Mouse (Mus musculus): ENCODE measurements around the gene Gm21969. TPM values are rescaled to one million over a fixed set of nuclear protein-coding genes. Genes with fewer than 3 reads are reported as not detected.
A peak's percentile ranks its signal among the peaks of the same experiment; 100 is the strongest.

Gm21969 gene
- polyA plus RNA-seq, 1 experiment from 2014 or later: not detected

GRCm38 (mm10) chr4:139606732-139607131, 3.7 kb downstream of the Gm21969 start:
- no peaks in the 10 kb centered on the region for H3K9me3 ChIP-seq
- no peak for ATAC-seq (ENCODE audit: low FRiP score, low read depth)
- H3K27ac ChIP-seq: no peak overlapping the region
- peaks cover 38% of the 10 kb centered on the region for H3K36me3 ChIP-seq
- WGBS: 93% methylated on average over 5 of the region's 5 CpGs
- no peak overlapping the region for H3K4me2 ChIP-seq (replicated peaks)
- H3K4me3 ChIP-seq: no peak overlapping the region
- no peak overlapping the region for H3K9ac ChIP-seq
- H3K4me1 ChIP-seq: peaks cover 19% of the 10 kb centered on the region
- no peaks in the 10 kb centered on the region for H3K27me3 ChIP-seq (replicated peaks)

DNA sequence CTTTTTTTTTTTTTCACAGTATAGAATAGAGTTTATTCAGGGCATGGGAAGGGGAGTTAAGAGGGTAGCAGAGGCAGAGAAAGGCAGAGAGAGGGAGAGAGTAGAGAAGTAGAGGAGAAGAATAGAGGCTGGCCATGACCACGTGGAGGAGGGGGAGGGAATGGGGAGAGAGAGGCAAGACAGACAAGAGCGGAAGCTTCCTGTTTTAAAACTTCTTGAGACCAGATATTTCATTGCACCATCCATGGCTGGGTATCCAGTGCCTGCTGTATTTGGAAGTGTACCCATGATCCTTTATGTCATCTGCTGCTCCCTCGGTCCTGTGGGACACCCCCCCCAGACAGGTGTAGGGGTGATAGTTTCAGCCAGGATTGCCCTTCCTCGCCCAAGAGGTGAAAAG, 6.0 kb downstream of the Gm21969 start:
- Histone ChIP-seq H3K27me3 (replicated peaks) (no peaks in the 10 kb centered on the region), H3K27ac (no peak overlapping the region), H3K36me3 (peaks cover 53% of the 10 kb centered on the region), H3K4me2 (replicated peaks) (no peak overlapping the region), H3K4me3 (no peak overlapping the region), H3K9me3 (peaks cover 5% of the 10 kb centered on the region; the same call in 1 of the 2 replicates), H3K9ac (no peak overlapping the region), H3K4me1 (peaks cover 10% of the 10 kb centered on the region)
- 75% methylated on average over 4 of the region's 4 CpGs for WGBS
- no peak for ATAC-seq (ENCODE audit: low FRiP score, low read depth)

- Histone ChIP-seq H3K4me1 (peaks cover 10% of the 10 kb centered on the region), H3K9ac (no peak overlapping the region), H3K27ac (no peak overlapping the region), H3K27me3 (replicated peaks) (no peaks in the 10 kb centered on the region), H3K9me3 (peaks cover 5% of the 10 kb centered on the region; the same call in 1 of the 2 replicates), H3K4me2 (replicated peaks) (0 out of 2 replicates have a peak overlapping the region, but pooled peaks have one; percentile 48), H3K4me3 (no peak overlapping the region), H3K36me3 (peaks cover 56% of the 10 kb centered on the region)
- 64% methylated on average over 6 of the region's 6 CpGs for WGBS
- ATAC-seq (ENCODE audit: low FRiP score, low read depth): peak; percentile 48; the same call in 1 of the 2 replicates
Measured at GRCm38 (mm10) chr4:139610954-139611353, 8.0 kb downstream of the Gm21969 start.

DNA sequence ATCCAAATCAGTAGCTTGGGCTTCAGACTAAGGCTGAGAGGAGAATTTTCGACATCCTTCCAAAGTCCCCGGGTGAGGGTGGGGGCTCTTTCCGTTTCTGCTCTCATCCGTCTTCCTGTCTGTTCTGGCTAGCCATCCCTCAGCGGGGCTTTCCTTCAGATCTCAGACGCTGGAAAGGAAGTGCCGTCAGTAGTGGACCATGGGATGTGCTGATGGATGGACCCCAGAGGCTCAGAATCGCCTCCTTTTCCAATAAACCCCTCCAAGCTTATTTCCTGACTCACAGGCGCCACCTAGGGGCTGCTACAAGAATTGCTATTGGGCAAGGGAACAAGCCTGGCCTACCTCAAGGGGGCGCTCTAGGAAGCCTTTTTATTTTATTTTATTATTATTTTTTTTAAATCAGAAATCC, 8.6 kb downstream of the Gm21969 start:
- peaks cover 15% of the 10 kb centered on the region for H3K4me1 ChIP-seq
- no peak overlapping the region for H3K27ac ChIP-seq
- H3K4me3 ChIP-seq: no peak overlapping the region
- H3K9me3 ChIP-seq: peaks cover 5% of the 10 kb centered on the region; the same call in 1 of the 2 replicates
- WGBS: 4% methylated on average over 10 of the region's 10 CpGs
- ATAC-seq (ENCODE audit: low FRiP score, low read depth): peak; percentile 62; the same call in 1 of the 2 replicates
- H3K4me2 ChIP-seq (replicated peaks): peak overlapping the region; percentile 48
- peaks cover 56% of the 10 kb centered on the region for H3K36me3 ChIP-seq
- H3K27me3 ChIP-seq (replicated peaks): no peaks in the 10 kb centered on the region
- no peak overlapping the region for H3K9ac ChIP-seq

DNA sequence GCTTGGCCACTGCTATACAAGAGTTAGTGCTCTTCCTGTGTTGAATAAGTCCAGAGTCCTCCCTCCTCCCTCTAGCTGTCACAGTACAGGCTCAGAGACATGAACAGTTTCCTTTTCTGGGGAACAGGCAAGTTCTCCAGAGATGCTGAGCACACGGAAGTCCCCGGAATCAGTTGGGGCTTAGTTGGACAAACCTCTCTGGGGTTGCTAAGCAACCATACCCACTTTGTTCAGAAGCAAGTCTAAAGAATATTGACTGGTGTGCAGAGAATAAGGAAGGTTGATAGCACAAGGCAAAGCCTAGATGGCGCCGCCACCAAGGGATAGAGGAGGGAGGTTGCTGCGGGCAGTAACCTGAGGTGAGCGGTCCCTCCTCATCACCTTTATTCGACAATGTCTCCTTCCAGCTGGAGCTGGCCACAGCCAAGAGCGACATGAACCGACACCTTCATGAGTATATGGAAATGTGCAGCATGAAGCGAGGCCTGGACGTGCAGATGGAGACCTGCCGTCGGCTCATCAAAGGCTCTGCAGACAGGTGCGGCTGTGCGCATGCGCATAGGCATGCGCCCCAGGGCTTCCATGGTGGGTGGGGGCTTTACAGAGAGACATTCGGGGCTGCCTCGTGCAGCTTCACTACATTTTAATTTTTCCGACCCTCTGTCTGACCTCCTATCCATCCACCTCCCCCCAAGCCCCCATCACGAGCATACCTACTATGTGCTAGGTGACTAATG, 11.7 kb downstream of the Gm21969 start:
- Histone ChIP-seq H3K9ac (no peak overlapping the region), H3K27me3 (replicated peaks) (no peaks in the 10 kb centered on the region), H3K4me1 (peaks cover 15% of the 10 kb centered on the region; the same call in 1 of the 2 replicates), H3K4me3 (no peak overlapping the region), H3K9me3 (peaks cover 5% of the 10 kb centered on the region; the same call in 1 of the 2 replicates), H3K4me2 (replicated peaks) (no peak overlapping the region), H3K36me3 (peaks cover 42% of the 10 kb centered on the region), H3K27ac (no peak overlapping the region)
- ATAC-seq (ENCODE audit: low FRiP score, low read depth): no peak
- 92% methylated on average over 21 of the region's 21 CpGs for WGBS

DNA sequence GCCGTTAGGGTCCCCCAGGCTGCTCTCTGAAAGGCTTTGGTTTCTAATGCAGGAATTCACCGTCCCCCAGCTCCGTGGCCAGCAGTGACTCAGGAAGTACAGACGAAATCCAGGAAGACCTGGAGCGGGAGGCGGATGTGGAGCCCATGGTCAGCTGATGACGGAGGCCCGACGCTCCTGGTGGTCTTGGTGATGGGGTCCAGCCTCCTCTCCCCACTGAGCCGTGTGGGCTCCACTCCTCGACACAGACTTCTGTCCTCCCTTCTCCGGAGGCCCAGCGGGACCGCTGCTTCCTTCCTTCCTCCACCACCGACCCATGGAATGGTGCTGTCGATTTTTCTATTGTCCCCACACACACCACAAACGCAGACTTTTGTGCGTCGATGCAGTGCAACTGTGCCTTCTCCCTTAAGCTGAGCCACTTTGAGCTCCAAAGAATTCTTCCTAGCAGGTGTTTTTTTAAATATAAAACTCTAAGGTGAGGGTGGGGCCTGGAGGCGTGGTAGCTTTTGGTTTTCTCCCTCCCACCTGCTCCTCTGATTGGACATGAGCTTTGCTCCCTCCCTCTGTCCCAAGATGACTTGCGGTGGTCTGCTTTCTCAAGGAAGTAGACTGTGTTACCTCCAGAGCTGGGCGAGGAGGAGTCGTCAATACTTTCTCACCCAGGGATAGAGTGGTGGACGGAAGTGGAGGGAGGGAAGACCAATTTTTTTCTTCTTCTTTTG, 13.5 kb downstream of the Gm21969 start:
- peaks cover 7% of the 10 kb centered on the region; the same call in 1 of the 2 replicates for H3K4me1 ChIP-seq
- peak overlapping the region; percentile 52 for H3K4me2 ChIP-seq (replicated peaks)
- H3K36me3 ChIP-seq: peaks cover 40% of the 10 kb centered on the region
- H3K27ac ChIP-seq: no peak overlapping the region
- H3K4me3 ChIP-seq: peak overlapping the region; percentile 29
- WGBS: 18% methylated on average over 24 of the region's 24 CpGs
- ATAC-seq (ENCODE audit: low FRiP score, low read depth): no peak
- H3K9me3 ChIP-seq: peaks cover 5% of the 10 kb centered on the region; the same call in 1 of the 2 replicates
- no peaks in the 10 kb centered on the region for H3K27me3 ChIP-seq (replicated peaks)
- H3K9ac ChIP-seq: 0 out of 2 replicates have a peak overlapping the region, but pooled peaks have one; percentile 5

- Histone ChIP-seq H3K4me3 (0 out of 2 replicates have a peak overlapping the region, but pooled peaks have one; percentile 29), H3K27ac (no peak overlapping the region), H3K27me3 (replicated peaks) (no peaks in the 10 kb centered on the region), H3K4me1 (peaks cover 6% of the 10 kb centered on the region; the same call in 1 of the 2 replicates), H3K9me3 (peaks cover 5% of the 10 kb centered on the region; the same call in 1 of the 2 replicates), H3K36me3 (peaks cover 40% of the 10 kb centered on the region), H3K4me2 (replicated peaks) (peak overlapping the region; percentile 52), H3K9ac (no peak overlapping the region)
- WGBS: 60% methylated on average over 3 of the region's 3 CpGs
- ATAC-seq (ENCODE audit: low FRiP score, low read depth): no peak
Measured at GRCm38 (mm10) chr4:139617001-139617364, 14.0 kb downstream of the Gm21969 start.

DNA sequence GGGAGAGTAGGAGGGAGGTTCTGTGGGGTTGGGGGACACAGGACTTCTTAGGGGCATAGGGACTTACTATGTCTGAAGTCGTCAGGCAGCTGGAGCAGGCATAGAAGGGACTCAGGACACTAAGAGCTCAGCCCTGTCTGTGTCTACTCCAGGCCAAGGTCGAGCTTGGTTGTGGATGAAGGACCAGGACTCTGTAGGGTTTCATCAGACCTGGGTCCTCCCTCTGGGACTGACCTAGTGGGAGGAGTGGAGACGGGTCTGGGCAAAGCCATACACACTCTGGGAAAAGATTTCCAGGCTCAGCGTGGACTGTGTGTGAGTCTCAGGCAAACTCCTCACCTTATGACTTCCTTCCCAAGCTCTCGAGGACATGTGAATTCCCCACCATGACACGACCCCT, 16.8 kb downstream of the Gm21969 start:
- Histone ChIP-seq H3K27ac (no peak overlapping the region), H3K4me1 (peaks cover 20% of the 10 kb centered on the region), H3K27me3 (replicated peaks) (no peaks in the 10 kb centered on the region), H3K4me3 (no peak overlapping the region), H3K36me3 (peaks cover 18% of the 10 kb centered on the region), H3K9me3 (no peaks in the 10 kb centered on the region), H3K4me2 (replicated peaks) (no peak overlapping the region), H3K9ac (no peak overlapping the region)
- 82% methylated on average over 6 of the region's 6 CpGs for WGBS
- ATAC-seq (ENCODE audit: low FRiP score, low read depth): no peak

DNA sequence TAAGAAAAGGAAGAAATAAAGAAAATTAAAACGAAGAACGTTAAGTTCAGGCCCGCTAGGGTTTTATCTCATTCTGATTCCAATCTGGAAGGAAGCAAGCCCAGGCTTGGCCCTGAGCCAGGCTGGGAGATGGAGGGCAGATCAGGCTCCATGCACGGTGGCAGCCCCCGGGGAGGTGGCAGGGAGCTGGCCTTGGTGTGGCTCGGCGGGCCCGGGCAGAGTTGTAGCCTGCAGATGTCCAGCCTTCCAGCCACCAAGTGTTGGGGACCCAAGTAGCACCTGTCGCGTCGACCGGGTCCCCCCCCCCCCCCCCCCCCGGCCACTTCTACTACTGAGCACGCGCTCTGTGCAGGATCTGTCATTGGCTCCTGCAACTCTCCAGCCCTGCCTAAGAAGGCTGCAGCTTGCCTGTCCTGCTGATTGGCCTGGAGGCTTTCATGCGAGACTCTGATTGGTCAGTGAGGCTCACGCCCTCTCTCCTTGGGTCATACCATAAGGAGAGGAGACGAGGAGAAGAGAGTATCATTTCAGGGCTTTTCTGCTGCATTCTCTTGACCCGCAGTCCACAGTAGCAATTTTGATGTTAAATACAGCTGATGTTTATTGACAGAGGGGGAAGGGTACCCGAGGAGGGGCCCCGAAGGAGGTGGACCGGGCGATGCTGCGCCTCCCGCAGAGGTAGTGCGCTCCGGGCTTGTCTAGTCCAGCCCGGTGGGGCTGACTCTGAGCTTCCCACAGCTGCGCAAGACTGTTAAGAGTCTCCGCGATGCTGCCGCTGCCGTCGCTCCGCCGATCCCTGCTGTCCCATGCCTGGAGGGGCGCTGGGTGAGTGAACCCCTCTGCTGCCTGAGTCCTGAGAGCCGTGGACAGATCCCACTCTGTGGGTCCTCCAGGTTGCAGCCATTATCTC, 19.6 kb downstream of the Gm21969 start, which contains the start of gene Aldh4a1:
Gene Aldh4a1, plus strand, starts transcription at position 494 of the 910 bp plus-strand sequence.
- Histone ChIP-seq H3K9me3 (no peaks in the 10 kb centered on the region), H3K27me3 (replicated peaks) (no peaks in the 10 kb centered on the region), H3K27ac (peak within 1 kb of the TSS; percentile 7; the same call in 1 of the 2 replicates), H3K36me3 (no peaks in the 10 kb centered on the region; the same call in 1 of the 2 replicates), H3K4me3 (peak within 1 kb of the TSS; percentile 50), H3K4me1 (peaks cover 14% of the 10 kb centered on the region), H3K9ac (peak within 1 kb of the TSS; percentile 56), H3K4me2 (replicated peaks) (peak within 1 kb of the TSS; percentile 81)
- ATAC-seq (ENCODE audit: low FRiP score, low read depth): peak; percentile 100
- under 1% methylated on average over 33 of the region's 38 CpGs for WGBS

- Histone ChIP-seq H3K9me3 (no peaks in the 10 kb centered on the region), H3K9ac (peak overlapping the region; percentile 56), H3K27me3 (replicated peaks) (no peaks in the 10 kb centered on the region), H3K36me3 (no peaks in the 10 kb centered on the region; the same call in 1 of the 2 replicates), H3K4me1 (peaks cover 14% of the 10 kb centered on the region), H3K27ac (no peak overlapping the region), H3K4me3 (peak overlapping the region; percentile 50), H3K4me2 (replicated peaks) (peak overlapping the region; percentile 81)
- 20% methylated on average over 21 of the region's 21 CpGs for WGBS
- ATAC-seq (ENCODE audit: low FRiP score, low read depth): no peak
Measured at GRCm38 (mm10) chr4:139623434-139624115, 20.6 kb downstream of the Gm21969 start.

GRCm38 (mm10) chr4:139624116-139624489, 21.1 kb downstream of the Gm21969 start:
- Histone ChIP-seq H3K4me2 (replicated peaks) (peak overlapping the region; percentile 81), H3K9me3 (no peaks in the 10 kb centered on the region), H3K9ac (no peak overlapping the region), H3K27ac (no peak overlapping the region), H3K4me3 (no peak overlapping the region), H3K36me3 (no peaks in the 10 kb centered on the region), H3K4me1 (peaks cover 14% of the 10 kb centered on the region), H3K27me3 (replicated peaks) (no peaks in the 10 kb centered on the region)
- 54% methylated on average over 5 of the region's 5 CpGs for WGBS
- ATAC-seq (ENCODE audit: low FRiP score, low read depth): no peak
